Mouse (Mus musculus): ENCODE measurements around the gene Kctd8. TPM values are rescaled to one million over a fixed set of nuclear protein-coding genes. Genes with fewer than 3 reads are reported as not detected.
A peak's percentile ranks its signal among the peaks of the same experiment; 100 is the strongest.

Gene Kctd8
- polyA plus RNA-seq, 1 experiment from 2014 or later, result 1.0 TPM

DNA sequence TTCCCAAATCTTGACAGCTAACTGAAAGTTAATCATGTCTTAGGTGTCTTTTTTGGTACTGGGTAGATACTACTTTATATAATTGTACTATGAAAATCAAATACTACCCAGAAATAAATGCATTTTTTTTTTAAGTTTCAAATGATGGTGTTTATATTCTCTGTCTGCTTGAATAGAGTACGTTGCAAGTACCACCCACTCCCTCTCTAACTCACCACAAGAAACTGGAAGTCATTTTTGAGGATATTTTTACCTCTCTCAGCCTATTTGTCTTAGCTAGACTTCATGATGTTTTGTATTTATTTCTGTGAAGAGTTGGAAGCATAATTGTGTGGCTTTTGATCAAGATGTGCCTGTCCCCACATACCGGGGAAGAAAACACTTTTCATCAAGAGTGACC, 232.8 kb downstream of the Kctd8 start:
- no peaks in the 10 kb centered on the region for H3K4me1 ChIP-seq (replicated peaks; ENCODE audit: control insufficient read depth, insufficient read depth, low read length)
- no peak overlapping the region for H3K27ac ChIP-seq (ENCODE audit: low read depth, low read length)
- H3K36me3 ChIP-seq (ENCODE audit: control insufficient read depth, insufficient read depth, low read length), result no peaks in the 10 kb centered on the region
- H3K4me2 ChIP-seq (ENCODE audit: low read depth, low read length, severe bottlenecking), result no peak overlapping the region
- H3K27me3 ChIP-seq (ENCODE audit: control insufficient read depth, insufficient read depth, low read length), result no peaks in the 10 kb centered on the region
- WGBS, result 83% methylated on average over 2 of the region's 2 CpGs
- ATAC-seq (replicated peaks; ENCODE audit: low FRiP score), result no peak
- H3K4me3 ChIP-seq (ENCODE audit: low read depth, low read length), result no peak overlapping the region
- no peak overlapping the region for H3K9ac ChIP-seq (ENCODE audit: low read length)
- no peak for DNase-seq (ENCODE audit: low spot score)
- H3K9me3 ChIP-seq (ENCODE audit: control insufficient read depth, low read length), result no peaks in the 10 kb centered on the region

DNA sequence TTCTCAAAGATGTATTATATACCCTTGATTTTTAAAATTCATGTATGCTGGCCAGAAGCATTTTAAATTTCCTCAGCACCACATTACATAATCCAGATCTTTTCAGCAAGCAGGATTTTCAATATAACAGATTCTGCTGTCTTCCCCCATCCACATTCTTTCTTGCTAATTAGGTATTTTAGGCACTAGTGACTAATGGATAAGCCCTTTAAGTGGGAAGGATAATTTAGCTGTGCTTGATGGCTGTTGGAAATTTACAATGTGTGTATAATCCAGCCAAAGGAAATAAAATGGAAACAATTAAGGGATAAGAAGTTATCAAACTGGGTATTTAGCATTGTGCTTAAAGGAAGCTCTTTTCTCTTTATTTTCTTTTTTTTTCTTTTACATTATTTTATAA, 252.6 kb downstream of the Kctd8 start:
- H3K4me3 ChIP-seq (ENCODE audit: low read depth, low read length), result no peak overlapping the region
- H3K27me3 ChIP-seq (ENCODE audit: control insufficient read depth, insufficient read depth, low read length), result no peaks in the 10 kb centered on the region
- no peaks in the 10 kb centered on the region for H3K36me3 ChIP-seq (ENCODE audit: control insufficient read depth, insufficient read depth, low read length)
- no peaks in the 10 kb centered on the region for H3K9me3 ChIP-seq (ENCODE audit: control insufficient read depth, low read length)
- no peaks in the 10 kb centered on the region for H3K4me1 ChIP-seq (replicated peaks; ENCODE audit: control insufficient read depth, insufficient read depth, low read length)
- H3K4me2 ChIP-seq (ENCODE audit: low read depth, low read length, severe bottlenecking), result no peak overlapping the region
- H3K9ac ChIP-seq (ENCODE audit: low read length), result no peak overlapping the region
- DNase-seq (ENCODE audit: low spot score) (no peak), ATAC-seq (replicated peaks; ENCODE audit: low FRiP score) (peak; percentile 71; the same call in 1 of the 2 replicates)
- no peak overlapping the region for H3K27ac ChIP-seq (ENCODE audit: low read depth, low read length)

Small RNA genes lying within 50 kb of the gene (microRNA-seq; reads per million reads assigned to microRNA genes)
- not detected for gene Gm24368 (ENCODE audit: insufficient number of aligned reads)

Other genes starting within 250 kb of the Kctd8 start
- 0.55 TPM in 1 of 2 replicates, not detected in the other for gene Yipf7, start 201.0 kb upstream of the Kctd8 start, polyA plus RNA-seq (2014; fragmentation: Nextera tagmentation; extraction: Ambion mirVana)
- 49.3 and 56.6 TPM in 2 replicates for gene Guf1, start 215.2 kb upstream of the Kctd8 start, polyA plus RNA-seq (2014; fragmentation: Nextera tagmentation; extraction: Ambion mirVana)